Mouse (Mus musculus) lung, postnatal 0 days (tissue): ENCODE measurements around the gene Gm44973.

ENCODE experiments used
- CTCF ChIP-seq: IDR thresholded peaks from 2 replicates; pipeline ENCODE4 v1.5.1; 2016; ENCODE audit warnings: antibody characterized with exemption, mild to moderate bottlenecking
- EP300 ChIP-seq: IDR thresholded peaks from 2 replicates; pipeline ENCODE4 v1.6.1; 2016; ENCODE audit warnings: antibody characterized with exemption, mild to moderate bottlenecking, control low read depth

GRCm38 (mm10) chr7:5052438-5052837 lies 37.1 kb downstream of the Gm44973 start:
- TF ChIP-seq CTCF (no peak), EP300 (no peak)
